Mouse (Mus musculus) E14TG2a.4 (cell line): Measurements from ENCODE around the gene Gm49394.

Source experiments
- CTCF ChIP-seq: conservative IDR thresholded peaks from 2 replicates; pipeline ENCODE4 v1.5.1; 2014; ENCODE audit warnings: low read length
- NANOG ChIP-seq: IDR thresholded peaks from 2 replicates; pipeline ENCODE4 v1.6.1; 2014; ENCODE audit warnings: borderline replicate concordance, low read length, mixed read lengths
- POU5F1 ChIP-seq: IDR thresholded peaks from 2 replicates; pipeline ENCODE4 v1.6.1; 2014; ENCODE audit warnings: low read length, borderline replicate concordance

DNA sequence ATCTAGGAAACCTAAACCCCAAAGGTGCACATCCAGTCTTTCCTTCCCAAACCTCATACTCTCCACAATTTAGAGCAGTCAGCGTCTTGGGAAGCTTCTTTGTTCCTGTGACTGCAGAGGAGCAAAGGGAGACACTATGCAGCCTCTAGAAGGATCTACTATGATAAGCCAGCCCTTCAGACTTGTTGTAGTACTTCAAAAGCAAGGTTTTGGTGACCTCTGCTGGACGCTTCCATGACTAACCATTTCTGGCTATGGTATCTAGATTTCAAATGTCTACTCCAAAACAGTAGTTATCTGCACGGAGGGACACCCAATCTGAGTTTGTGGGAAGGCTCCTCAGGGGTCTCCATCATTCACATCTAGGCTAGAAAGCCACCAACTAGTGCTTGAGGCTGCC is 5.9 kb upstream of the Gm49394 start:
- peak; percentile 33 for TF ChIP-seq CTCF
- TF ChIP-seq POU5F1: no peak
- no peak for TF ChIP-seq NANOG
